Mouse (Mus musculus): ENCODE data around the gene Gm5134.

GRCm38 (mm10) chr10:76027127-76028015 lies 73.1 kb downstream of the Gm5134 start:
- TF ChIP-seq EP300 (IDR thresholded peaks at IDR 0.05) (no peak), CTCF (IDR thresholded peaks at IDR 0.05) (peak; percentile 7; the same call in 1 of the 2 replicates)

Data from lung, postnatal 0 days (tissue).